Comparison of ENCODE assay signal across 7 mouse cellular contexts in the genomic region with DNA sequence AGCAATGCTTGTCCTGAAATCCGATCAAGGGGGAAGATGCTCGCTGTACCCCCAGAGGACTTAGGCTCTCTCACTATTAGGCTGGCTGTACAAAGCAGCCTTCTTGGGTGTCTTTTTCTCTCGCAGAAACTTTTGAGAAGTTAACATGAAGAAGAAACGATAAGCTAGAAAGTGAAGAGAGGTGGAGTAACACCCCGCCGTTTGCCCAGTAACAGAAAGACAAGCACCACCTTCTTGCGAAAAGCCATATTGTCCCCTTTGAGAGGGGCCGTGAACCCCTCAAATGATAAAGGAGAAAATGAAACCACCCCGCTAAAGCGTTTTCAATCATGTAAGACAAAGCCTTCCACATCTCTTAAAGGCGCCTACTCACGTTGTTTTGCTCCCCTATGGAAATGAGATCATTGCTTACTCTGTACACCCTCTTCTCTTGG. TPM values are rescaled to one million over a fixed set of nuclear protein-coding genes. Genes with fewer than 3 reads are reported as not detected.
DNase-seq lines count a peak whose midpoint lies in the region; ATAC-seq and TF ChIP-seq lines count a peak whose summit lies in the region.

No protein-coding gene starts in this region.

- intact Hi-C loops in gastrocnemius, postnatal 14 days (cut with DNase I; ENCODE audit: low total_unique reads) = no loop called here

- 5% methylated on average over 12 of the region's 12 CpGs for WGBS in embryonic facial prominence, embryonic 11.5 days
- 3% methylated on average over 12 of the region's 12 CpGs for WGBS in intestine, embryonic 15.5 days
- WGBS in midbrain, embryonic 15.5 days = 5% methylated on average over 12 of the region's 12 CpGs

- no peaks in the 10 kb centered on the region for H3K4me1 ChIP-seq in embryonic facial prominence, embryonic 11.5 days (ENCODE audit: control insufficient read depth, insufficient read depth, low read length)
- H3K4me1 ChIP-seq in intestine, embryonic 15.5 days (replicated peaks) = peaks cover 5% of the 10 kb centered on the region; the same call in 1 of the 2 replicates
- peaks cover 8% of the 10 kb centered on the region for H3K4me1 ChIP-seq in midbrain, embryonic 15.5 days

- peak overlapping the region; percentile 97 for H3ac ChIP-seq in C2C12 (ENCODE audit: control insufficient read depth, insufficient read length, low read depth)

- H3K4me3 ChIP-seq in C2C12 (ENCODE audit: insufficient read depth, poor library complexity, severe bottlenecking) = peak overlapping the region; percentile 91
- peak overlapping the region; percentile 84 for H3K4me3 ChIP-seq in embryonic facial prominence, embryonic 11.5 days (ENCODE audit: low read depth, low read length)
- H3K4me3 ChIP-seq in intestine, embryonic 15.5 days (replicated peaks) = peak overlapping the region; percentile 77
- peak overlapping the region; percentile 66 for H3K4me3 ChIP-seq in midbrain, embryonic 15.5 days

- H3K27ac ChIP-seq in embryonic facial prominence, embryonic 11.5 days (replicated peaks; ENCODE audit: low read depth, low read length) = no peak overlapping the region
- peak overlapping the region; percentile 92 for H3K27ac ChIP-seq in intestine, embryonic 15.5 days
- no peak overlapping the region for H3K27ac ChIP-seq in midbrain, embryonic 15.5 days

- no peak for ATAC-seq in embryonic facial prominence, embryonic 11.5 days (replicated peaks; ENCODE audit: insufficient number of reproducible peaks, low FRiP score, low TSS enrichment, low read depth)
- 0 out of 2 replicates have a peak, but pooled peaks have one; percentile 0 for ATAC-seq in intestine, embryonic 15.5 days
- no peak for ATAC-seq in midbrain, embryonic 15.5 days (replicated peaks)

- peaks cover 45% of the 10 kb centered on the region for H3K79me3 ChIP-seq in C2C12 (ENCODE audit: low read depth)

- no peaks in the 10 kb centered on the region for H3K9me3 ChIP-seq in embryonic facial prominence, embryonic 11.5 days (replicated peaks; ENCODE audit: control insufficient read depth, low read length)
- H3K9me3 ChIP-seq in intestine, embryonic 15.5 days = no peaks in the 10 kb centered on the region
- no peaks in the 10 kb centered on the region for H3K9me3 ChIP-seq in midbrain, embryonic 15.5 days

- peaks cover 64% of the 10 kb centered on the region for H3K79me2 ChIP-seq in C2C12 (ENCODE audit: control insufficient read depth, insufficient read depth)

- H3K36me3 ChIP-seq in C2C12 (ENCODE audit: control insufficient read depth, insufficient read depth) = peaks cover 12% of the 10 kb centered on the region
- H3K36me3 ChIP-seq in embryonic facial prominence, embryonic 11.5 days (replicated peaks; ENCODE audit: control insufficient read depth, insufficient read depth, low read depth, low read length) = no peaks in the 10 kb centered on the region
- H3K36me3 ChIP-seq in intestine, embryonic 15.5 days = no peaks in the 10 kb centered on the region
- H3K36me3 ChIP-seq in midbrain, embryonic 15.5 days (replicated peaks) = no peaks in the 10 kb centered on the region

- TF ChIP-seq CTCF in C2C12 (IDR thresholded peaks at IDR 0.05; ENCODE audit: control insufficient read depth, insufficient read depth, insufficient read length) = no peak

- H3K4me2 ChIP-seq in embryonic facial prominence, embryonic 11.5 days (ENCODE audit: low read depth, low read length) = peak overlapping the region; percentile 65
- peak overlapping the region; percentile 68 for H3K4me2 ChIP-seq in intestine, embryonic 15.5 days (replicated peaks)
- peak overlapping the region; percentile 78 for H3K4me2 ChIP-seq in midbrain, embryonic 15.5 days

- peak; percentile 60 for DNase-seq in 3T3-L1 (ENCODE audit: low read depth, low spot score)
- DNase-seq in embryonic facial prominence, embryonic 11.5 days (ENCODE audit: low spot score) = peak; percentile 30
- DNase-seq in adrenal gland, adult 18-20 months (ENCODE audit: low spot score in 2 of 2) = no peak
- no peak for DNase-seq in gastrocnemius, postnatal 14 days

- H3K27me3 ChIP-seq in C2C12 (ENCODE audit: control insufficient read depth, insufficient read depth, insufficient read length) = no peaks in the 10 kb centered on the region
- no peaks in the 10 kb centered on the region for H3K27me3 ChIP-seq in embryonic facial prominence, embryonic 11.5 days (ENCODE audit: control insufficient read depth, insufficient read depth, low read length)
- no peaks in the 10 kb centered on the region for H3K27me3 ChIP-seq in intestine, embryonic 15.5 days (replicated peaks)
- H3K27me3 ChIP-seq in midbrain, embryonic 15.5 days (replicated peaks) = no peaks in the 10 kb centered on the region

- H3K9ac ChIP-seq in embryonic facial prominence, embryonic 11.5 days (replicated peaks; ENCODE audit: low read length) = peak overlapping the region; percentile 86
- peak overlapping the region; percentile 81 for H3K9ac ChIP-seq in intestine, embryonic 15.5 days
- peak overlapping the region; percentile 66 for H3K9ac ChIP-seq in midbrain, embryonic 15.5 days

TF ChIP-seq in C2C12, 6 proteins besides CTCF, POLR2A, EP300 and RAD21:
- TF ChIP-seq USF1 (IDR thresholded peaks at IDR 0.05; ENCODE audit: low read depth) (no peak), MYOD1 (IDR thresholded peaks at IDR 0.05; ENCODE audit: control insufficient read depth, insufficient read length, low read depth) (no peak), MYOG (IDR thresholded peaks at IDR 0.05; ENCODE audit: control insufficient read depth, extremely low read depth, insufficient read length) (no peak), CEBPB (IDR thresholded peaks at IDR 0.05; ENCODE audit: low read depth) (no peak), MAX (IDR thresholded peaks at IDR 0.05) (no peak), FOSL1 (IDR thresholded peaks at IDR 0.05; ENCODE audit: insufficient read depth, low read length, poor library complexity, severe bottlenecking) (no peak)

RNA-seq across cellular contexts. Expression of gene Tank, which starts 15.5 kb away (rescaled TPM):
- polyA plus RNA-seq in C2C12 (2012; fragmentation: generic; extraction: Trizol) = 8.5 TPM
- polyA plus RNA-seq in embryonic facial prominence, embryonic 11.5 days (2014; fragmentation: Nextera tagmentation; extraction: Ambion mirVana) = 37.3 and 38.8 TPM in 2 replicates
- 30.4 and 30.9 TPM in 2 replicates for polyA plus RNA-seq in intestine, embryonic 15.5 days (2015; fragmentation: Nextera tagmentation; extraction: Ambion mirVana)
- 25.9 and 28.4 TPM in 2 replicates for polyA plus RNA-seq in midbrain, embryonic 15.5 days (2015; fragmentation: Nextera tagmentation; extraction: Ambion mirVana)
- 10 to 100 TPM; 33.6 to 45.2 TPM for total RNA-seq in adrenal gland, adult 18-20 months (2021)
- 10 to 100 TPM; 14.2 to 14.5 TPM for total RNA-seq in gastrocnemius, postnatal 14 days (2021)

Comparison
In these comparisons a context has a peak if more than half of its experiments do, and no peak if none do; other contexts are left out.
1. DNase-seq: peak in 3T3-L1 (single experiment) and embryonic facial prominence, embryonic 11.5 days (single experiment); none in adrenal gland, adult 18-20 months (0 of 2) and gastrocnemius, postnatal 14 days (single experiment).
2. Peak in every context shown above with its lines, with median percentiles within 50 percentile points of each other: H3K4me3 ChIP-seq, H3K4me2 ChIP-seq and H3K9ac ChIP-seq.